Mouse (Mus musculus) c-Kit-positive CD71-positive TER-119-positive erythroid progenitor cells, embryonic 14.5 days (primary cell): ENCODE results near the gene Plch1.

Experiments
- DNase-seq: peaks from one replicate; pipeline ENCODE4 v3.0.0-alpha.2; 2013; ENCODE audit warnings: low spot score

Plch1 gene

GRCm38 (mm10) chr3:63899309-63899695, at the start of gene Plch1:
Gene Plch1, minus strand, starts transcription at chr3:63899472.
- no peak for DNase-seq

- no peak for DNase-seq
Observed at GRCm38 (mm10) chr3:63941204-63941850, 42.1 kb upstream of the Plch1 start.

- DNase-seq = no peak
Observed at GRCm38 (mm10) chr3:63938928-63939327, 39.7 kb upstream of the Plch1 start.

- DNase-seq = peak; percentile 82
Observed at GRCm38 (mm10) chr3:63928878-63929859, 29.9 kb upstream of the Plch1 start, which contains the start of gene E130311K13Rik. Gene E130311K13Rik, minus strand, starts transcription at chr3:63929472.

- peak; percentile 20 for DNase-seq
Observed at GRCm38 (mm10) chr3:63919634-63920033, 20.4 kb upstream of the Plch1 start.

GRCm38 (mm10) chr3:63910301-63910700, 11.0 kb upstream of the Plch1 start:
- no peak for DNase-seq

- no peak for DNase-seq
Observed at GRCm38 (mm10) chr3:63905241-63905640, 6.0 kb upstream of the Plch1 start.

- no peak for DNase-seq
Observed at GRCm38 (mm10) chr3:63904157-63904556, 4.9 kb upstream of the Plch1 start.

GRCm38 (mm10) chr3:63900021-63900571, 824 bp upstream of the Plch1 start:
- no peak for DNase-seq

GRCm38 (mm10) chr3:63898581-63899308, 527 bp downstream of the Plch1 start:
- DNase-seq = peak; percentile 2

GRCm38 (mm10) chr3:63897177-63897576, 2.1 kb downstream of the Plch1 start:
- DNase-seq = no peak

- DNase-seq = no peak
Observed at GRCm38 (mm10) chr3:63896303-63896702, 3.0 kb downstream of the Plch1 start.

GRCm38 (mm10) chr3:63895786-63896185, 3.5 kb downstream of the Plch1 start:
- DNase-seq = no peak

GRCm38 (mm10) chr3:63893677-63894076, 5.6 kb downstream of the Plch1 start:
- no peak for DNase-seq

- DNase-seq = no peak
Observed at GRCm38 (mm10) chr3:63892154-63892553, 7.1 kb downstream of the Plch1 start.

GRCm38 (mm10) chr3:63881065-63881464, 18.2 kb downstream of the Plch1 start:
- no peak for DNase-seq

GRCm38 (mm10) chr3:63878995-63879666, 20.1 kb downstream of the Plch1 start:
- no peak for DNase-seq

- DNase-seq = no peak
Observed at GRCm38 (mm10) chr3:63872818-63873217, 26.5 kb downstream of the Plch1 start.

GRCm38 (mm10) chr3:63871249-63871648, 28.0 kb downstream of the Plch1 start:
- DNase-seq = no peak

GRCm38 (mm10) chr3:63868285-63868684, 31.0 kb downstream of the Plch1 start:
- DNase-seq = no peak

- DNase-seq = no peak
Observed at GRCm38 (mm10) chr3:63865069-63865468, 34.2 kb downstream of the Plch1 start.
